9 mouse cellular contexts compared by ENCODE assay signal in the genomic region with DNA sequence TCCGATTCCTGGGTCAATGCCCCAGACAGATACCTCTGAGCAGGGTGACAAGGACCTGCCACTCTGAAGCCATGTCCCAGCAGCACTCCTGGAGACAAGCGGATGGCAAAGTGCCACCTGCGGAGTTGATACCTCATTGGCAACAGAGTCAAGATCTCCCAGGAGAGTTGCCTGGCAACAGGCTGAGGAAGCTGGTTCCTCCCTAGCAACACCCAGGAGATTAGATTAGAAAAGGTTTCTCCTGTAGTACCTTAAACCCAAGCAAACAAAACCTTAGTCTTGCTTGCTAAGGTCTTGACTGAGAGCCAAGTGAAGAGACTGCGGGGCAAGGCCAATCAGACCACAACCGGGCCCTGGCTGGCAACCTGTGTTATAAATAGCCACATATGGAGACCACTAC.
A peak's percentile ranks its signal among the peaks of the same experiment; 100 is the strongest.
DNase-seq lines count a peak whose midpoint lies in the region; ATAC-seq lines count a peak whose summit lies in the region.
"Had no signal": no experiment of that assay in that cellular context is flagged by ENCODE, and none has a peak within 500 bp of the region (broad histone marks: within the 10 kb centered on the region; RNA-seq: fewer than 3 reads in every experiment).

No protein-coding gene starts in this region.

- 36% methylated on average over 5 of the region's 5 CpGs for WGBS in heart, embryonic 14.5 days

- peaks cover 12 to 13% of the 10 kb centered on the region in 2 experiments for H3K4me1 ChIP-seq in heart, embryonic 14.5 days (ENCODE audit: control insufficient read depth in 2 of 2, insufficient read depth in 2 of 2, low read length in 2 of 2)

- H3K27me3 ChIP-seq in heart, embryonic 14.5 days (ENCODE audit: control insufficient read depth, insufficient read depth, low read length): no peaks in the 10 kb centered on the region
- H3K27me3 ChIP-seq: hindbrain, embryonic 15.5 days had no signal

- no peak overlapping the region for H3K4me3 ChIP-seq in heart, embryonic 14.5 days (ENCODE audit: control insufficient read depth in 1 of 2, insufficient read depth in 1 of 2, low read depth in 1 of 2, low read length in 2 of 2)
- H3K4me3 ChIP-seq: hindbrain, embryonic 15.5 days had no signal

- peak overlapping the region in 1 of 2 experiments; percentile 20; a peak in 1 of 4 replicates for H3K27ac ChIP-seq in heart, embryonic 14.5 days (replicated peaks in 1 of 2; ENCODE audit: control insufficient read depth in 1 of 2, insufficient read depth in 1 of 2, low read depth in 2 of 2, low read length in 2 of 2)
- H3K27ac ChIP-seq: hindbrain, embryonic 15.5 days had no signal

- no peak overlapping the region for H3K4me2 ChIP-seq in heart, embryonic 14.5 days (ENCODE audit: low read length)
- H3K4me2 ChIP-seq: hindbrain, embryonic 15.5 days had no signal

- peak; percentile 44; the same call in 1 of the 2 replicates for ATAC-seq in heart, embryonic 14.5 days (ENCODE audit: insufficient number of reproducible peaks, insufficient read depth, low FRiP score, low read depth)

- peaks cover 94% of the 10 kb centered on the region for H3K36me3 ChIP-seq in heart, embryonic 14.5 days (ENCODE audit: control insufficient read depth, insufficient read depth, low read length)

- H3K9ac ChIP-seq in heart, embryonic 14.5 days (ENCODE audit: low read length): no peak overlapping the region
- H3K9ac ChIP-seq: hindbrain, embryonic 15.5 days had no signal

- no peaks in the 10 kb centered on the region for H3K9me3 ChIP-seq in heart, embryonic 14.5 days (ENCODE audit: control insufficient read depth, low read length)
- H3K9me3 ChIP-seq: hindbrain, embryonic 15.5 days had no signal

- DNase-seq in left cerebral cortex, adult 18-20 months (ENCODE audit: low spot score in 2 of 2): peak; percentile 61 to 66
- DNase-seq in left cerebral cortex, adult 11 months (ENCODE audit: low spot score): no peak
- peak; percentile 75 to 77 for DNase-seq in cerebellum, postnatal 14 days
- DNase-seq in skeletal muscle tissue, adult 2 months (ENCODE audit: low read depth, low spot score): peak; percentile 81
- DNase-seq in embryo, embryonic 10.5 days (ENCODE audit: low spot score): no peak
- no peak for DNase-seq in thymus, postnatal 4 days
- no peak for DNase-seq in yolk sac, embryonic 10.5 days (ENCODE audit: low spot score)

Comparison
In these comparisons a context has a peak if more than half of its experiments do, and no peak if none do; other contexts are left out.
1. DNase-seq: peak in left cerebral cortex, adult 18-20 months (2 of 2), cerebellum, postnatal 14 days (2 of 2) and skeletal muscle tissue, adult 2 months (single experiment); none in left cerebral cortex, adult 11 months (single experiment), embryo, embryonic 10.5 days (single experiment), thymus, postnatal 4 days (single experiment) and yolk sac, embryonic 10.5 days (single experiment).